Mouse (Mus musculus): ENCODE measurements at regions not wholly inside any gene's neighbourhood (a gene's known extent, or its start where the extent isn't known, plus 50 kb on each side); places are given as distances from the start of the nearest gene placed in this dataset.

DNA sequence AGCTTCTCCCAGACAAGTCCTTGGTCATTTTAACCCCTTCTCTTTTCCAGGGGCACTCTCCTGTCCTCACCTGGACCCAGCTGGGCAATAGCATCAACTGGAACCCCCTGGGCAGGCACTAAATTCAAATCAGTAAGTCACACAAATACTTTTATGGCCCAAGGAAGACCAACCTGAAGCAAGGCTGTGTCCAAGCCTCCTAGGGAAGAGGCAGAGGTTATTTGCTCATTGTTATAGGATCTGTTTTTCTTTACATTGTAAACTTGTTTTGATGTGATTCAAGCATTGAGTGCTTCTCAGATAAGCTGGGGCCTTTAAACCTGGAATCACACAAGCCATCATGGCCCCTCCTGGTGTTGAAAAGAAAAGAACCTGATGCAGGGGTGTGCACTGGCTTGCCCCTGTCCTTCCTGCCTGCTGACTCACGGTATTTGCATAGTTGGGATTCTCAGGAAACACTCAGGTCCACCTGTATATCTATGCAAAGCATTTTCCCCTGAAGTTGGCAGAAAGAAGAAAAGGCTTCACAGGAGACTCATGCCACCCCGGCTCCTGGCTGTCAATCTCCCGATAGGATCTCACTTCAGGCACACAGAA lies 114.9 kb upstream of the Kit start:
- peak; percentile 16; the same call in 1 of the 2 replicates for ATAC-seq (replicated peaks; ENCODE audit: low read depth, poor library complexity, severe bottlenecking)

DNA sequence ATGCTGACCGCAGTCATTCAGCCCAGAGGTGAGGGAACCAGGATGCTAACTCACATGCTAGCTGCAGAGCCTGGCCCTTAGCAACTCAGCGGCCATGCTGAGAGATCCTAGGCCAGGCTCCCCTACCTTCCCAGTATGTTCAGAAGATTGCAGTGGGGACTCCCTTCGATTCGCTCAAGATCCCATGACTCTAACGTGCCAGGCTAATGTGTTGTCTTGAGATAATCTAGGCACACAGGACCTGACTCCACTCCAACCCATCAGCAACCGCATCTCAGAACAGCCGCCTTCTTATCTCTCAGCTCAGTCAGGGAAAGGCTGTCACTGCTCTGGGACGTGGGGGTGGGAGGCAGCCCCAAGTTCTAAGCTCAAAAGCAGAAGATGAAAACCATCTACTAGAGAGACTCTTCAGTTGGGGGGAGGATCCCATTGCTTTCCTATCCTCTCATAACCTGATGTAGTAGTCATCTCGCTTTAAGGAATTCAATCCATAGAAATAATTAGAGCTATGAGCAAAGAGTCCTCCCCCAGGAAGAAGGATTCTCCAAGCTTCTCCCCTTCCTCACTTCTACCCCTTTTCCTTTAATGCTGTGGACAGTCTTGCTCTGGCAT lies 114.2 kb upstream of the Kit start:
- peak; percentile 84 for ATAC-seq (replicated peaks; ENCODE audit: low read depth, poor library complexity, severe bottlenecking)

DNA sequence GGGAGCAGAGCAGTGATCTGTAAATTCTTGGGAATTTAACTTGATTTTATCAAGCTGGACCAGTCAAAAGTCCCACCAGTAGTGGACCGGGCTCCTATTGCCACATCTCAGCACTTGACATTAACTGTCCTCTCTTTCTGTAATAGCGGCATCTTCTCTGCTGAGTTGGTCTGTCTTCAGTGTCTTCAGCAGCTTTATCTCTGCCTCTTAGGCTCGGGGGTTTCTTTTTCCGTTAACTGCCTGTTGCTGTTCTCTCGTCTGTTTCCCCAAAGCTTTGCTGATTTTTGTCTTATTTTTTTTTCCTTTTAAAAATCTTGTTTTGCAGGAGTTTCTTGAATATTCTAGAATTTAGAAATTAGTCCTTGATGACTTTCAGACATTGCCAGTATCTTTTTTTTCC lies 113.3 kb upstream of the Kit start:
- ATAC-seq (replicated peaks; ENCODE audit: low read depth, poor library complexity, severe bottlenecking), result no peak

DNA sequence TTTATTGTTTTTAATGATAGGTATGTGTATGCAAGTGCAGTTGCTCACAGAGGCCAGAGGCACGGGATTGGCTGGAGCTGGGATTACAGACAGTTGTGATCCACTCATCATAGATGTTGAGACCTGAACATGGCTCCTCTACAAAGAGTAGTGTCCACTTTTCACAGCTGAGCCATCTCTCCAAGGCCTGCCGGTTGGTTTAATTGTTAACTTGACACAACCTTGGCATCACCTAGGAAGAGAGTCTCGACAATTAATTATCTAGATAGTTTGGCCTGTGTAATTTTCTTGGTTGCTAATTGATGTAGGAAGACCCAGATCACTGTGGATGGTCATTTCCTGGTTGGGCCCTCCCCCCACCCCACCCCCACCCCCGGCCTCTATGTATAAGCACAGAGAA lies 111.1 kb upstream of the Kit start:
- ATAC-seq (replicated peaks; ENCODE audit: low read depth, poor library complexity, severe bottlenecking), result no peak

DNA sequence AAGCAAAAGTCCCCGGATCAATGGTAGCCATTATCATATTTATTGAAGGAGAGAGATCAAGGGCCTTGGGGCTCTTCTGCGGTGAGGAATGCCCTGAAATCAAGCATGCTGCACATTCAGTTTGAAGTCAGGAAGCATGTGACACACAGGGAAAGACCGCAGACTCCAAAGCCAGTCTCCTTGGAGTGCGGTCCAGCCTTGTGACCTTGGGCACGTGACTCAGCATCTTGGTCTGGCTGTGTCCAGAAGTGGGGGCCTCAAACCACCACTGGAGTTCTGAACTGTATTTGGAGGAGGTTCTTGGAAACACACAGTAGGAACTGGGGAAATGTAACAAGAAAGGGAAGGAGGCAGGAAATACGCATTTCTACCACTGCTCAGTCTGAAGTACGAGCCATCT lies 109.0 kb upstream of the Kit start:
- ATAC-seq (replicated peaks; ENCODE audit: low read depth, poor library complexity, severe bottlenecking), result peak; percentile 67

DNA sequence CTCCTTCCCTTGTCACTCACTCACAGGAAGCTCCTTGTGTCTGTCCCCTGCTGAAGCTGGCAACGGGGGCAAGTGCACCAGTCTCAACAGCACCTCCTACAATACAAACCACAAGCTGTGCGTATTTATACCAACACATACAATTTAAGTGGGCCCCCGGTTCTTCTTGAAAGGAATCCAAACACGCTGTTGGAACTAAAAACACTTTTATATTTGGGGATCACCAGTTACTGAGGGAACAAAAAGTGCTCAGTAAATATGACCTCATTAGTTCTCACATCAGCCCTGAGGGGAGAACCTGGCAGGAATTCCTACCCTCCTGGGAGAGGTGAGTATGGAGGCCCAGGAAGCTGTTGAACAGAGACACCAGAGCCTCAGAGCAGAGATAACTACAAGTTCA lies 107.8 kb upstream of the Kit start:
- ATAC-seq (replicated peaks; ENCODE audit: low read depth, poor library complexity, severe bottlenecking), result peak; percentile 34; the same call in 1 of the 2 replicates

DNA sequence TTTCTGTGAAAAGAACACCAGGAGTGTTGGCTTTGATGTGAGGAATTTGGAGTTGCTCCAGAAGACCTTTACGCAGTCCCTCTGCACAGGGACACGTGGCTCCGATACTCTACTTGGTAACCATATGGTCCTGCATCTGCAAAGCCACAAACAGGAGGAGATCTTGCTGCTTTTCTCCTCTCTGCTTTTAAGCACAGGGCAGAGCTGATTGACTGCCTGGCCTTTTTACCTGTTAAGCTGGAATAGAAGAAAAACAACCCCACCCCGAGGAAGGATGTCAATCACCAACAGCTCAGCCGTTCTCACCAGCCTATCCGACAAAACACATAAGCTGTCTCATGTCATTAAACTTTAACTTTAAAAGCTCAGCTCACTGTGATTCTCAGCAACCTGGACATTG lies 106.8 kb upstream of the Kit start:
- ATAC-seq (replicated peaks; ENCODE audit: low read depth, poor library complexity, severe bottlenecking), result no peak

DNA sequence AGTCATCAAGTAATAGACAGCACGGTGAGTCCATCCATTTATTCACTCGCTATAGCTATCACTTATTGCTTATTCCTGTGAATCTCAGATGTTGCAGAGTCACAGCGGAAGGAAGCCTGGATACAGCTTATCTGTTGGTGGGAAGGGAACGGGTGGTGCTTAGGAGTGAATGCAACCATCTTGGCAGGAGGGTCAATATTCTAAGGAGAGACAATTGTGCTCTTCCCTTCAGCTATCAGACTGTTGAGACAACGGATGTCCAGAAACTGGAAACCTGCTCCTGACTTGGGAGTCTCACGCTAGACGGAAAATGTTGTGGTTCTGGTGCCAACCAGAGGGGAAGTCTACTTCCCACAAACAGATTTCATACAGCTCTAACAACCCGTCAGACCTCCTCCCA lies 103.7 kb upstream of the Kit start:
- ATAC-seq (replicated peaks; ENCODE audit: low read depth, poor library complexity, severe bottlenecking), result no peak

DNA sequence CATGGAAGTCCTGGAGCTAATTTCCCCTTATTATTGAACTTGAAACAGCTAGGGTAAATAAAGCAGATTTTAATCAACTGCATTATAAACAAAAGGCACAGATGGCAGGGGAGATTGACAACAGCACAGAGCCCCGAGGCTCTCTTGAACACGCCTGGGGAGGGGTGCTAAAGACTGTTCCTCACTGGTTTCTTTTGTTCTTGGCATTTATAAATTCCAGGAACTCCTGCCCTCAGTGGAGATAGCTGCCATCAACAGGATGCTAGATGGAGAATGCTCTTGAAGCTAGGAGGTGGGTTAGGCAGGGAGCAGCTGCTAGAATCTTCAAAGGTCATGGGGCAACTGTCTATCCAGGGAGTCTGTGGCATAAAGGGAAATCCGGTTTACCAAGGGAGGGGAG lies 102.2 kb upstream of the Kit start:
- no peak for ATAC-seq (replicated peaks; ENCODE audit: low read depth, poor library complexity, severe bottlenecking)

DNA sequence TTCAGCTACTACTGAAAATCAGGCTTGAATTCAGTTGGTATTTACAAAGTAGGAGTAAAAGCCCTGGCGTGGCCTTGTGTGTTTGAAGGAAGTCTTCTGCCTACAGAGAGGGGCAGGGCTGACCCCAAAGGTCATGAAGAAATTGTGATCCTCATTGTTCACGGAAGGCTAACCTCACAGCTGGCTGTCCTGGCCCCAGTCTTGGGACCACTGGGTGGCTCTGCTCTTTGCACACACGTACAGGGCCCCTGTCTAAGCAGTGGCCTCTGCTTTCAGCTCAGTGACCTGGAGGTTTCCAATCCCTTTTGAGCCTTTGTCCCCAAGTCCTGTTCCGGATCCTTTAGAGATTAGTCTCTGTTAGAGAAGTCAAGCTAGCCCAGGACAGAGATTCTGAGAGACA lies 99.3 kb upstream of the Kit start:
- ATAC-seq (replicated peaks; ENCODE audit: low read depth, poor library complexity, severe bottlenecking), result no peak

DNA sequence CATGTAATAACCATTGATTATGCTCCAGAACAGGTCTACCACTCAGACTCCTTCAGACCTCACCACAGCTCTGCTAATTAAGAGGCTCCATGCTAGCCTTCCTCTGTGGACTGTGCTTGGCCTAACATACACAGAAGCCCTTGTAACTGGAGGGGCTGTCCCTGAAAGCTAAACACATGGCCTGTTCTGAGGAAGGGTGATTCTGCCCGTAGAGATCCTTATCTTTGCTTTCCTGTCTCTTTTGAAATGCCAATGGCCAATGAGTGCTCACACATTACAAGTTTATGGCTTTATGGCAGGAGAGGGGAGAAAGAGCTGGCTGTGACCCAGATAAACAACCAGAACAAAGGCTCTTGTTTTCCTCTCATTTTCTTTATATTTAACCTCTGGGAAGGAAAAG lies 96.2 kb upstream of the Kit start:
- no peak for ATAC-seq (replicated peaks; ENCODE audit: low read depth, poor library complexity, severe bottlenecking)

DNA sequence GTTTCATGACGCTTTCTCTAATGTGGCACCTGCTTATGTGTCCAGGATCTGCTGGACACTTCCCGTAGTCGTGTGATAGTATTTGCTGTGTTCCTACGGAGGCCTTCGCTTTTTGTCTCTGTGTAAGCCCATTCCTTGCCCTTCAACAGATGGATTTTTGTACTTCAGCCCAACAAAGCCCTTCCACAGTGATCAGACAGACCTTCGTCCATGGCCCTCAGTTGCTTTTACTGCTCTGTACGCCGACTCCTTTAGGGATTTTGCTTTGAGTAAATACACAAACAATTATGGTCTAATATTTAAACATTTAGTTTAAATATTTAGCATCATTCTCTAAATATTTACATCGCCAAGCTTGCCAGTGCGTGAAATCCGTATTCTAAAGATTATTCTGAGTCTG lies 95.6 kb upstream of the Kit start:
- no peak for ATAC-seq (replicated peaks; ENCODE audit: low read depth, poor library complexity, severe bottlenecking)

DNA sequence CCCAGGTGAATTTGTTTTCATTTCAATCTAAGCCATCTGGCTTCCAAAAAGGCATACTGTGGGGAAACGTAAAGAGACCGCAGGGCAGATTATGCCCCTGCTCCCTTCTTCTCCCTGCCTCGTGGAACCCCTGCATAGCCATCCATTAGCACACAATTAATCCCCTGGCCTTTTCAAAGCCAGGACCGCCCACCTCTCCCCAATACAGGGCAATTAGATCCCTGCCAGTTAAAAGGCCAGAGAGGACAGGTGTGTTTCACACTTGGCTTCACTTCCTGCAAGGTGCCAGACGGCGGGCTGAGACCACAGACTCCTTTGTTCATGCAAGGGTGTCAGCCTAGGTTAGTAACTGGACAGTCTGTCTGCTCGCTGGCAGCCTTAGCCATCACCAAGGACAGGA lies 93.1 kb upstream of the Kit start:
- ATAC-seq (replicated peaks; ENCODE audit: low read depth, poor library complexity, severe bottlenecking), result no peak

DNA sequence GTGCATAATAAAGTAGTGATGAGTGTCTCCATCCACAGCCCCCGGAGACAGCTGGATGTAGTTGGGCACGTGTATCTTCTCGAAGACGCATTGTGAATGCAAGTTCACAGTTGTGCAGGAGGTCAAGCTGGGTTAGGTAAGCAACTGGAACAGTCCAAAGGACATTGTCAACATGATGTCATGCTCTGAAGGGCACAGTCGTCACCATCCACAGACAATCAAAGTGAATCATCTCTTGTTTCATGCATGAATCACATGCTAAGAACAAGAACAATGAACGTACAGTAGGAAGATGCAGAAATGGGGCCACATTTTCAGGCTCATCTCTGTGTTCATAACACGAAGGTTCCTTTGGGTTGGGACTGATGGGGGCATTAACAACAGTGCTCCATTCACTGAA lies 90.4 kb upstream of the Kit start:
- ATAC-seq (replicated peaks; ENCODE audit: low read depth, poor library complexity, severe bottlenecking), result no peak

DNA sequence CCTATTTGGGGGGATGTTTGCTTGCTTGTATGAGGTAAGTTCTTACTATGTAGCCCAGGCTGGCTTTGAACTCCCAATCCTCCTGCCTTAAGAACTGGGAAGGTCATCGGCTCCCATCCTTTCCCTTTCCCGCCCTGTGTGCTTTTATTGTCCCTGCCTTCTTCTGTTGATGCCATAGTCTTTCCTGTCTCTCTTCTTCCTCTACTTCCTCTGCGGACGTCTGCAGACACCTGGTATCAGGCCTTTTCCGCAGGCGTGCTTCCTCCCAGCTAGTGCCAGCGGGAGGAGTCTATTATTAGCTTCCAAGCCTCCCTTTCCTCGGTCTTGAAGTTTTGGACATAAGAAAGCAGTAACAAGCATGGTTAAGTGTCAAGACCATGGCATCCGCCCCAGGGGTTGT lies 83.9 kb upstream of the Kit start:
- no peak for ATAC-seq (replicated peaks; ENCODE audit: low read depth, poor library complexity, severe bottlenecking)

DNA sequence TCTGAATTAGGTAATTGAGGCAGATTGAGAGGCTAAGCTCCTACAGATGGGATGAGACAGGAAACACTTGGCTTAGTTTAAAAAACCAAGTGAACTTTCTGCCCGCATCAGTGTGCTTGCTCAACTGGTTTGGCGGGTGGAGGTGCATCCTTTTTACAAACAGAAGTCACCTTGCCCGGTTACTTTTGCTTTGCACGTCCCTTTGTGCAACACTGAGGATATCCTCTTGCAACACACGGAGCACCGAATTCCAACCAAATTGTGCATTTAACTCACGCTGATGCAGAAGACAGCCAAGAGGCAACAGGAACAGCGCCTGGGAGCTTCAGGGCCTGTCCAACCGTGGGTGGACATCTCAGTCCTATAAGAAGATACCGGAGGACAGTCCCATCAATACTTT lies 80.6 kb upstream of the Kit start:
- ATAC-seq (replicated peaks; ENCODE audit: low read depth, poor library complexity, severe bottlenecking), result no peak

DNA sequence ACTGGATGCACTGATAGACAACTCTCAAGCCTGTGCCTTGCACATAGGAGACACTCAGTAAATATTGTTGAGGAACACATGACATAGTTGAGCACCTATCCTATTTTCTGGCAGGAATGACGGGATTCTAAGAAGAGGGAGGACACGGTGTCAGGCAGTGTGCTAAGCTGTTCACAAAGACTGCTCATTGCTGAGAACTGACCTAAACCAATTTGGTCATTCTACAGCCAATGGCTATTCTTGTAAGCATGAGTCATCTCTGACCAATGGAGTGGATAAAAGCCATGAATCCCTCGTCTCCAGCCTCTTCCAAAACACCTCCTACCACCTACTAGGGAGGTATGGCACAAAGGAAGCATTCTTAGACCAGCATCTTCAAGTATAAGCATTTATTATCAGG lies 75.7 kb upstream of the Kit start:
- ATAC-seq (replicated peaks; ENCODE audit: low read depth, poor library complexity, severe bottlenecking), result no peak

DNA sequence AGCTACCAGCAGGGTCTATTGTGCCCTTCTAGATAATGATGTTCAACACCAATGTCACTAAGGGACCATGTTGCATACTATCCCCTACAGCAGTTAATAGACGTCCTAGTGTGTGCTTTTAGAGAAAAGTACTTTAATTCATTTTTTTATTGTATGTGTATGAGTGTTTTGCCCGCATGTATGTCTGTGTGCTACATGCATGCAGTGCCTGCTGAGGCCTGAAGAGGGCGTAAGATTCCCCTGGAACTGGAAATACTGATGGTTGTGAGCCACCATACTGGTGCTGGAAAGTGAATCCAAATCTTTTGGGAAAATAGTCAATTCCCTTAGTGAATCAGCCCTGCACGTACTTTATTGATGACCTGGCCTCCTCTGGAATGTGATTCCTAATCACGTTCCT lies 75.0 kb upstream of the Kit start:
- no peak for ATAC-seq (replicated peaks; ENCODE audit: low read depth, poor library complexity, severe bottlenecking)

DNA sequence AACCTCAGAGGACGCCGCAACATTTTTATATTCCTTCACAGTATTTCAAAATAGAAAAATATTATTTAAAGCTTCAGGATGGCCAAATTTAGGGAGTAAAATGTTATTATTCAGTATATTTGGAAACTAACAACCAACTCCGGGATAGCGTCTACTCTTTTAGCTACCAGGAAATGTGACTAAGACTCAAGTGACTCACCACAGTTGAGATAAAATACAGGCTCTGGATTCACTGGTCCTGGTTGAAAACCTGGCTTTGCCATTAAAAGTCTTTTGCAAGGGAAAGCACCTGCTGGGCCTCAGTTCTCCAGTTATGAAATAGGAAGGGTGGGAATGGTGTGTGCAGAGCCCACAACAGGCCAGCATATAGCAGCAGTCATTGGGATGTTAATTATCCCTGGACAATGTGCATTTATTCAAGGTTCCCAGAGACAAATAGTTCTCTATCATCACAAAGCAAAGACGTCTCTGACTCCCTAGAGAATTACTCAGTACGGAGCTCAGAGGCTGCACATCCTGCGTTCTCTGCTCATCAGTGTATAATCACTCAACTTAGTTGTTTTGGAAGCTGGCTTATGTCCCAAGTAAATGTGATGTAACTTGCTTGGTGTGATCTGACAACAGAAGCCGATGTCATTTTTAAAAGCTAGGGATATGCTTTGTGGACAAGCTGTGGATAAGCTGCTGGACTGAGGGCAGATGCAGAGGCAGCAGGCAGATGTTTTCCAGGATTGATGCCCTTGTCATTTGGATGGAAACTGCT lies 73.9 kb upstream of the Kit start:
- ATAC-seq (replicated peaks; ENCODE audit: low read depth, poor library complexity, severe bottlenecking), result no peak

DNA sequence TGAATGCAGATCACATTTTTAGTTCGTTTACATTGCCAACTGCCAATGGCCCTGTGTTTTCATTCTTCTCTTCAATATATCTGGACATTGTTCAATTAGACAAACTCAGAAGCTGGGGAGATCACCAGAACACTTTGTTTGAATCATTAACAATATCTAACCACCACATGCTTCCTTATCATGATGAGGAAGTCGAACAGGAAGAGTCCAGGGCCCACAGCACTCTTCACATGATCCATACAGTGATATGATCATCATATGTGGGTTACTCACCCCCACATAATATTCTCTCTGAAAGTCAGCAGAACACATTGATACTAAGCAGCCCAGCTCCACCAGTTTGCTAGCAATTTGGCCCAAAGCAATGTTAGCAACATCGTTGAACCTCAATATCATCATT lies 71.0 kb upstream of the Kit start:
- 0 out of 2 replicates have a peak, but pooled peaks have one; percentile 29 for ATAC-seq (replicated peaks; ENCODE audit: low read depth, poor library complexity, severe bottlenecking)

DNA sequence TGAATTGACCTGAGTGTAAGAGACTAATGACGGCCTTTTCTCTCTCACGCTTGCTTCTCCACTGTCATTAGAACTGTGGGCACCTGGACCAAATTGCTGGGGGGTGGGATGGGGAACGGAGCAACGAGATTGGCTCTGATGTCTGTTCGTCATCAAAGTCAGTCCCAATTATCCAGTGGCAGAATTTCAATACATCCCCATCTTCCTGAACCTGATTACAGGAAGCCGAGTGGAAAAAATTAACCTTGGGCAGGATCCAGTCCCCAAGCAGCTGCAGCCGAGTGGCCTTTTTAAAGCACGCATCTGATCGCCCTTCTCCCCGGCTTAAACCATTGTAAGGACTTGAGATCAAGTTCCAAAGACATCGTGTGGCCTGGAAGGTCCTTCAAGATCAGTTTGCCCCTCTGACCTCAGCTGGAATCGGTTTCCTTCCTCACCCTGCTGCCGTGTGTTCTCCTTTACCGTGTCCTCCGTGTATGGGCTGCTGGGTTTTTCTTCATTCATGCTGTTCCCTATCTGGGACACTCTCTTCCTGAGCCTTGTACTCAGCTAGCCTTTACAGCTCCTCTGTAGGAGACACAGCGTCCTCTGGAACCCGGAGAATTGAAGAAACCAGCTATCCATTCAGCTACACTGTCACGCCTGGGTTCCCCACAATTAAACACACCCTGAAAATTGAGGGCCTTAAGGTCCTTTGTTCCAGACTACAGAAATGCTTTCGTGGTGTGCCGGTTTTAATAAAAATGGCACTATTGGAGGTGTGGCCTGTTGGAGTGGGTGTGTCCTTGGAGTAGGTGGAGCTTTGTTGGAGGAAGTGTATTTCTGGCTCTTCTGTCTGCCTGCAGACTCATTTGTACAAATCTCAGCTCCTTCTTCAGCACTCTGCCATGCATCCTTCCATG lies 61.9 kb upstream of the Kit start:
- ATAC-seq (replicated peaks; ENCODE audit: low read depth, poor library complexity, severe bottlenecking), result no peak
